Mouse (Mus musculus) ES-Bruce4 (cell line): ENCODE results near the gene Dennd4b. TPM values are rescaled to one million over a fixed set of nuclear protein-coding genes. Genes with fewer than 3 reads are reported as not detected.

Experiments used
- H3K27ac ChIP-seq: 2 replicates; pipeline ENCODE4 v1.5.1; 2012; ENCODE audit warnings: low read length, inconsistent platforms; ENCODE audit not compliant: insufficient read depth
- H3K27me3 ChIP-seq: 2 replicates; pipeline ENCODE4 v1.6.1; 2012; ENCODE audit warnings: mild to moderate bottlenecking, low read length, inconsistent platforms; ENCODE audit not compliant: control insufficient read depth, poor library complexity, insufficient read depth, severe bottlenecking
- H3K36me3 ChIP-seq: 2 replicates; pipeline ENCODE4 v1.6.1; 2012; ENCODE audit warnings: inconsistent platforms, mild to moderate bottlenecking, low read length, moderate library complexity; ENCODE audit not compliant: control insufficient read depth, poor library complexity, insufficient read depth, severe bottlenecking
- H3K4me1 ChIP-seq: one replicate; pipeline ENCODE4 v1.8.1; 2011; ENCODE audit warnings: low read length; ENCODE audit not compliant: control insufficient read depth, insufficient read depth
- H3K4me3 ChIP-seq: 2 replicates; pipeline ENCODE4 v1.5.1; 2011; ENCODE audit warnings: low read depth, mild to moderate bottlenecking, low read length
- H3K9ac ChIP-seq: 2 replicates; pipeline ENCODE4 v1.6.1; 2012; ENCODE audit warnings: low read depth, mild to moderate bottlenecking, inconsistent platforms; ENCODE audit not compliant: poor library complexity, severe bottlenecking
- H3K9me3 ChIP-seq: replicated peaks from 2 replicates; pipeline ENCODE4 v1.6.1; 2012; ENCODE audit warnings: mild to moderate bottlenecking, low read length, inconsistent platforms; ENCODE audit not compliant: control insufficient read depth, poor library complexity, insufficient read depth, severe bottlenecking
- CTCF ChIP-seq: IDR thresholded peaks from one replicate; pipeline ENCODE4 v1.8.1; 2011; ENCODE audit warnings: low read depth, low read length
- EP300 ChIP-seq: IDR thresholded peaks from 2 replicates; pipeline ENCODE4 v1.6.1; 2011; ENCODE audit warnings: low read depth, low read length; ENCODE audit not compliant: insufficient read depth
- POLR2A ChIP-seq: IDR thresholded peaks from one replicate; pipeline ENCODE4 v1.8.1; 2011; ENCODE audit warnings: low read length; ENCODE audit not compliant: insufficient read depth
- polyA plus RNA-seq: library from polyadenylated mRNA; stranded (reverse); fragments of >200 nt; gene quantifications from 2 replicates; pipeline ENCODE4 v1.2.4, GENCODE M21; 2011; ENCODE audit warnings: low read depth; ENCODE audit not compliant: missing spikeins, insufficient read depth, insufficient read length

The Dennd4b gene
- 12.3 and 12.8 TPM in 2 replicates for polyA plus RNA-seq

GRCm38 (mm10) chr3:90265034-90265931, at the start of gene Dennd4b:
Gene Dennd4b, plus strand, starts transcription at chr3:90265185.
- H3K4me1 ChIP-seq = no peaks in the 10 kb centered on the region
- peaks cover 1% of the 10 kb centered on the region for H3K36me3 ChIP-seq
- H3K27me3 ChIP-seq = no peaks in the 10 kb centered on the region
- H3K27ac ChIP-seq = peak within 1 kb of the TSS; percentile 37
- H3K9me3 ChIP-seq = no peaks in the 10 kb centered on the region
- TF ChIP-seq POLR2A (no peak), EP300 (no peak), CTCF (peak; percentile 89)
- H3K9ac ChIP-seq = peak within 1 kb of the TSS; percentile 90
- H3K4me3 ChIP-seq = peak within 1 kb of the TSS; percentile 71

- no peaks in the 10 kb centered on the region for H3K9me3 ChIP-seq
- no peak overlapping the region for H3K9ac ChIP-seq
- H3K4me3 ChIP-seq = no peak overlapping the region
- no peak overlapping the region for H3K27ac ChIP-seq
- peaks cover 19% of the 10 kb centered on the region for H3K36me3 ChIP-seq
- no peak for TF ChIP-seq EP300
- peaks cover 2% of the 10 kb centered on the region for H3K4me1 ChIP-seq
- H3K27me3 ChIP-seq = no peaks in the 10 kb centered on the region
Observed at GRCm38 (mm10) chr3:90215825-90216380, 49.1 kb upstream of the Dennd4b start.

GRCm38 (mm10) chr3:90220088-90220487, 44.9 kb upstream of the Dennd4b start:
- H3K9ac ChIP-seq = peak overlapping the region; percentile 82
- peaks cover 2% of the 10 kb centered on the region for H3K4me1 ChIP-seq
- no peaks in the 10 kb centered on the region for H3K36me3 ChIP-seq
- no peaks in the 10 kb centered on the region for H3K27me3 ChIP-seq
- no peak overlapping the region for H3K4me3 ChIP-seq
- TF ChIP-seq EP300 (no peak), POLR2A (no peak), CTCF (no peak)
- H3K27ac ChIP-seq = 0 out of 2 replicates have a peak overlapping the region, but pooled peaks have one; percentile 7
- H3K9me3 ChIP-seq = no peaks in the 10 kb centered on the region

- Histone ChIP-seq H3K36me3 (no peaks in the 10 kb centered on the region), H3K27me3 (no peaks in the 10 kb centered on the region), H3K4me1 (peaks cover 3% of the 10 kb centered on the region)
Observed at GRCm38 (mm10) chr3:90220531-90220951, 44.4 kb upstream of the Dennd4b start.

GRCm38 (mm10) chr3:90221123-90221522, 43.9 kb upstream of the Dennd4b start:
- no peaks in the 10 kb centered on the region for H3K36me3 ChIP-seq
- H3K9ac ChIP-seq = peak overlapping the region; percentile 82
- no peak for TF ChIP-seq POLR2A
- TF ChIP-seq EP300 = no peak
- no peak for TF ChIP-seq CTCF
- H3K27ac ChIP-seq = no peak overlapping the region
- H3K4me3 ChIP-seq = no peak overlapping the region
- no peaks in the 10 kb centered on the region for H3K27me3 ChIP-seq
- H3K9me3 ChIP-seq = no peaks in the 10 kb centered on the region
- peaks cover 6% of the 10 kb centered on the region for H3K4me1 ChIP-seq

More at GRCm38 (mm10) chr3:90220531-90220951, 44.4 kb upstream of the Dennd4b start:
- H3K4me3 ChIP-seq = peak overlapping the region; percentile 68
- peak overlapping the region; percentile 82 for H3K9ac ChIP-seq
- TF ChIP-seq POLR2A (no peak), EP300 (no peak), CTCF (no peak)
- no peak overlapping the region for H3K27ac ChIP-seq
- H3K9me3 ChIP-seq = no peaks in the 10 kb centered on the region

GRCm38 (mm10) chr3:90222455-90222854, 42.5 kb upstream of the Dennd4b start:
- Histone ChIP-seq H3K36me3 (no peaks in the 10 kb centered on the region), H3K9me3 (no peaks in the 10 kb centered on the region), H3K9ac (no peak overlapping the region), H3K27ac (no peak overlapping the region), H3K4me1 (peaks cover 6% of the 10 kb centered on the region), H3K4me3 (no peak overlapping the region), H3K27me3 (no peaks in the 10 kb centered on the region)
- no peak for TF ChIP-seq EP300
- TF ChIP-seq CTCF = no peak
- no peak for TF ChIP-seq POLR2A
